Mouse (Mus musculus) lung, embryonic 14.5 days (tissue): ENCODE measurements around the gene Fam13a. TPM values are rescaled to one million over a fixed set of nuclear protein-coding genes. Genes with fewer than 3 reads are reported as not detected.

Source experiments
- ATAC-seq: fragments of 200-750 bp; cut with Nextera tagmentation; 2 replicates; pipeline ENCODE4 v1.8.0; 2017; ENCODE audit warnings: mild to moderate bottlenecking, moderate TSS enrichment, moderate library complexity; ENCODE audit not compliant: insufficient read depth
- DNase-seq: peaks from one replicate; pipeline ENCODE4 v3.0.0-alpha.2; 2015
- H3K27ac ChIP-seq: fragments of 300-500 bp; sonication (generic); 2 replicates; pipeline ENCODE4 v1.5.1; 2014; ENCODE audit warnings: low read depth, mild to moderate bottlenecking, moderate library complexity
- H3K27me3 ChIP-seq: fragments of 300-500 bp; sonication (generic); 2 replicates; pipeline ENCODE4 v1.6.1; 2014; ENCODE audit warnings: low read length, control low read depth; ENCODE audit not compliant: insufficient read depth
- H3K36me3 ChIP-seq: fragments of 300-500 bp; sonication (generic); 2 replicates; pipeline ENCODE4 v1.6.1; 2014; ENCODE audit warnings: control low read depth; ENCODE audit not compliant: insufficient read depth
- H3K4me1 ChIP-seq: fragments of 300-500 bp; sonication (generic); 2 replicates; pipeline ENCODE4 v1.6.1; 2014; ENCODE audit warnings: antibody characterized with exemption, control low read depth; ENCODE audit not compliant: insufficient read depth
- H3K4me2 ChIP-seq: fragments of 300-500 bp; sonication (generic); 2 replicates; pipeline ENCODE4 v1.6.1; 2014; ENCODE audit warnings: mild to moderate bottlenecking
- H3K4me3 ChIP-seq: fragments of 300-500 bp; sonication (generic); 2 replicates; pipeline ENCODE4 v1.5.1; 2014; ENCODE audit warnings: low read depth, low read length
- H3K9ac ChIP-seq: fragments of 300-500 bp; sonication (generic); 2 replicates; pipeline ENCODE4 v1.6.1; 2014
- H3K9me3 ChIP-seq: fragments of 300-500 bp; sonication (generic); 2 replicates; pipeline ENCODE4 v1.6.1; 2016; ENCODE audit warnings: low read depth, low read length, control low read depth
- CTCF ChIP-seq: IDR thresholded peaks from 2 replicates; pipeline ENCODE4 v1.5.1; 2016; ENCODE audit warnings: antibody characterized with exemption, low read depth
- WGBS: fragments of 180-500 bp; shearing (Covaris S2); extraction: QIAGEN DNeasy Blood & Tissue Kit; methylation state at CpG from one replicate; pipeline ENCODE4 v1.1.7; 2014; 5-methylcytosine and 5-hydroxymethylcytosine counted together
- polyA plus RNA-seq: library from polyadenylated mRNA; unstranded; fragments of >200 nt; fragmentation: Nextera tagmentation; extraction: Ambion mirVana; gene quantifications from 2 replicates; pipeline ENCODE4 v1.2.1, GENCODE M21; 2014

Gene Fam13a
- polyA plus RNA-seq, 1 experiment from 2014 or later, result 13.7 TPM

DNA sequence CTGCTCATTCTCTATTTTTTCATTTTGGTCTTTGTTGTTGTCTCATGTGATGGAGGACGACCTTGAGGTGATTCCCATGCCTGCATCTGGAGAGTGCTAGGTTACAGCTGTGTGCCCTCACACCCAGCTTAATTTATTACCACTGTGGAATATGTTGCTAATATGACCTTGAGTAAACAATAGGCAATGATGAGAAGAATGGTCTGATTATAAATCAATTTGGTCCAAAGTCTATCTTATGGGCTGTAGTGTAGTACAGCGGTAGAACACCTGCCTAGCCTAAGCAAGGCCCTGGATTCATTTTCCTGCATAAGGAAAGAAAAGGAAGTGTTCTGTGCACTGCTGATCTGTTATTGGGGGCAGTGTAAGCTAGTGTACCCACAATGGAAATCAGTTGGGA, 49.9 kb downstream of the Fam13a start:
- Histone ChIP-seq H3K9ac (no peak overlapping the region), H3K4me1 (no peaks in the 10 kb centered on the region), H3K36me3 (no peaks in the 10 kb centered on the region), H3K4me3 (no peak overlapping the region), H3K27me3 (no peaks in the 10 kb centered on the region), H3K4me2 (no peak overlapping the region), H3K27ac (no peak overlapping the region), H3K9me3 (no peaks in the 10 kb centered on the region)
- ATAC-seq (no peak), DNase-seq (no peak)
- 88% methylated on average over 2 of the region's 2 CpGs for WGBS
- TF ChIP-seq CTCF, result no peak

DNA sequence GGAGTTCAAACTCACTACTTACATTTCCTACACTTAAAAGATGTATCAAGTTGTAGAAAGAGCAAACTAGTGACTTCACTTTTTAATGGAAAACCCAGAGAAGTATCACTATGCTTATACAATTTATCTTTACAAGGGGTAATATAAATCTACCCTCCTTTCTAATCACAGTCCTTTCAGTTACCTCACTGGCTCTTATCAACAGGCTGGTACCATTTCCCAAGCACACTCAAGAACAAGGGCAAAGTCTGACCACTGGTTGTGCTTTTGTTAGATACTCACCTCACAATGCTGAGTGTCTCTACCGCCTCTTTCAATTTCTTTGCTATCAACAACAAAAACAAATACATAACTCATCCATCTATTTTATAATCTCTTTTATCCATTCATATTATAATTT, 51.5 kb downstream of the Fam13a start:
- no peaks in the 10 kb centered on the region for H3K4me1 ChIP-seq
- H3K9ac ChIP-seq, result no peak overlapping the region
- H3K4me2 ChIP-seq, result no peak overlapping the region
- no peaks in the 10 kb centered on the region for H3K9me3 ChIP-seq
- no peaks in the 10 kb centered on the region for H3K27me3 ChIP-seq
- ATAC-seq (no peak), DNase-seq (no peak)
- WGBS, result 96% methylated on average over 1 of the region's 1 CpGs
- no peak for TF ChIP-seq CTCF
- no peak overlapping the region for H3K4me3 ChIP-seq
- H3K27ac ChIP-seq, result no peak overlapping the region
- H3K36me3 ChIP-seq, result no peaks in the 10 kb centered on the region

- Histone ChIP-seq H3K9me3 (no peaks in the 10 kb centered on the region), H3K27ac (no peak overlapping the region), H3K4me3 (no peak overlapping the region), H3K4me2 (no peak overlapping the region), H3K36me3 (no peaks in the 10 kb centered on the region), H3K27me3 (no peaks in the 10 kb centered on the region), H3K9ac (no peak overlapping the region), H3K4me1 (no peaks in the 10 kb centered on the region)
- WGBS, result 63% methylated on average over 3 of the region's 3 CpGs
- no peak for ATAC-seq
- peak; percentile 13 for DNase-seq
- no peak for TF ChIP-seq CTCF
These were observed 56.1 kb downstream of the Fam13a start for GRCm38 (mm10) chr6:58968272-58968671.

GRCm38 (mm10) chr6:58965071-58965831, 59.1 kb downstream of the Fam13a start:
- WGBS, result 25% methylated on average over 12 of the region's 12 CpGs
- DNase-seq (peak; percentile 39), ATAC-seq (peak; percentile 79)
- TF ChIP-seq CTCF, result no peak
- Histone ChIP-seq H3K9ac (no peak overlapping the region), H3K9me3 (no peaks in the 10 kb centered on the region), H3K4me1 (no peaks in the 10 kb centered on the region), H3K27me3 (no peaks in the 10 kb centered on the region), H3K27ac (no peak overlapping the region), H3K36me3 (no peaks in the 10 kb centered on the region), H3K4me2 (peak overlapping the region; percentile 31), H3K4me3 (no peak overlapping the region)

- Histone ChIP-seq H3K27ac (no peak overlapping the region), H3K4me2 (no peak overlapping the region), H3K4me1 (no peaks in the 10 kb centered on the region), H3K36me3 (no peaks in the 10 kb centered on the region), H3K27me3 (no peaks in the 10 kb centered on the region), H3K9me3 (no peaks in the 10 kb centered on the region), H3K4me3 (no peak overlapping the region), H3K9ac (no peak overlapping the region)
- no peak for DNase-seq
- TF ChIP-seq CTCF, result no peak
- ATAC-seq, result no peak
These were observed 59.8 kb downstream of the Fam13a start for GRCm38 (mm10) chr6:58964565-58964964.

GRCm38 (mm10) chr6:58964091-58964490, 60.3 kb downstream of the Fam13a start:
- ATAC-seq, result no peak
- H3K36me3 ChIP-seq, result no peaks in the 10 kb centered on the region
- no peak for TF ChIP-seq CTCF
- no peak overlapping the region for H3K9ac ChIP-seq
- H3K4me3 ChIP-seq, result no peak overlapping the region
- no peaks in the 10 kb centered on the region for H3K4me1 ChIP-seq
- H3K9me3 ChIP-seq, result no peaks in the 10 kb centered on the region
- no peak overlapping the region for H3K4me2 ChIP-seq
- DNase-seq, result no peak
- no peaks in the 10 kb centered on the region for H3K27me3 ChIP-seq
- H3K27ac ChIP-seq, result no peak overlapping the region
- WGBS, result 87% methylated on average over 2 of the region's 2 CpGs

DNA sequence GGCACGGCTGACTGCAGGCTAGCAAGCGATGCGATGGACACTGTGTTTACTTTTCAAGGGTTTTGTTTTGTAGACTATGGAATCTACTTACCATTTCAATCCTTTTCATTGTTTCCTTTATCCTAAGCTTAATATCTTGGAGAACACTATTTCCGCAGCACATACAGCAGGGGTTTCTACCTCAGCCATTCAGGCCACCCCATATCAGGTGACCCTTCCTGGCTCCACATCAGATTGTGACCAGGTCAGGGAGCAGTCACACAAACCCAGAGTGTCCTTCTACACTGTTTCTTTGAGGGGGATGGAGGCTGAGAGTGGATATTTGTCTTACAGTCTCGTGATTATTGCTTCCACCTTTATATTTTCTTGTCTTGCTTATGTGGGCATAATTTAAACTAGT, 61.7 kb downstream of the Fam13a start:
- Histone ChIP-seq H3K4me1 (no peaks in the 10 kb centered on the region), H3K36me3 (no peaks in the 10 kb centered on the region), H3K9me3 (no peaks in the 10 kb centered on the region), H3K4me3 (no peak overlapping the region), H3K9ac (no peak overlapping the region), H3K4me2 (no peak overlapping the region), H3K27ac (no peak overlapping the region), H3K27me3 (no peaks in the 10 kb centered on the region)
- DNase-seq, result no peak
- no peak for ATAC-seq
- 75% methylated on average over 5 of the region's 5 CpGs for whole genome bisulfite sequencing
- no peak for TF ChIP-seq CTCF
